Mouse (Mus musculus) forelimb bud, embryonic 11.5 days (tissue): Measurements from ENCODE around the gene Ndel1.
A peak's percentile ranks its signal among the peaks of the same experiment; 100 is the strongest.

ENCODE experiments used
- DNase-seq: peaks from one replicate; pipeline ENCODE4 v3.0.0-alpha.2; 2012; ENCODE audit warnings: low read depth, low spot score

The Ndel1 gene

GRCm38 (mm10) chr11:68893911-68894464 lies 22.3 kb upstream of the Ndel1 start:
- DNase-seq = no peak

GRCm38 (mm10) chr11:68892233-68892832 lies 20.7 kb upstream of the Ndel1 start:
- DNase-seq = no peak

GRCm38 (mm10) chr11:68891823-68892222 lies 20.2 kb upstream of the Ndel1 start:
- DNase-seq = no peak

- no peak for DNase-seq
Observed at GRCm38 (mm10) chr11:68890625-68891024, 19.0 kb upstream of the Ndel1 start.

GRCm38 (mm10) chr11:68888653-68889052 lies 17.0 kb upstream of the Ndel1 start:
- DNase-seq = no peak

- DNase-seq = no peak
Observed at GRCm38 (mm10) chr11:68888253-68888652, 16.6 kb upstream of the Ndel1 start, which contains the start of gene Rnf222. Gene Rnf222, plus strand, starts transcription at chr11:68888553.

- DNase-seq = no peak
Observed at GRCm38 (mm10) chr11:68886091-68886490, 14.4 kb upstream of the Ndel1 start.

GRCm38 (mm10) chr11:68884368-68884767 lies 12.7 kb upstream of the Ndel1 start:
- no peak for DNase-seq

- no peak for DNase-seq
Observed at GRCm38 (mm10) chr11:68883843-68884242, 12.2 kb upstream of the Ndel1 start.

GRCm38 (mm10) chr11:68882107-68882506 lies 10.4 kb upstream of the Ndel1 start:
- no peak for DNase-seq

- no peak for DNase-seq
Observed at GRCm38 (mm10) chr11:68878811-68879210, 7.2 kb upstream of the Ndel1 start.

GRCm38 (mm10) chr11:68874841-68875240 lies 3.2 kb upstream of the Ndel1 start:
- DNase-seq = peak; percentile 70

- no peak for DNase-seq
Observed at GRCm38 (mm10) chr11:68871277-68871676, 381 bp downstream of the Ndel1 start.

GRCm38 (mm10) chr11:68864544-68865189 lies 7.0 kb downstream of the Ndel1 start:
- no peak for DNase-seq

- no peak for DNase-seq
Observed at GRCm38 (mm10) chr11:68863631-68864091, 8.0 kb downstream of the Ndel1 start.

- DNase-seq = no peak
Observed at GRCm38 (mm10) chr11:68862260-68862659, 9.4 kb downstream of the Ndel1 start.

- DNase-seq = no peak
Observed at GRCm38 (mm10) chr11:68859943-68860593, 11.6 kb downstream of the Ndel1 start.

- no peak for DNase-seq
Observed at GRCm38 (mm10) chr11:68857329-68857728, 14.3 kb downstream of the Ndel1 start.

GRCm38 (mm10) chr11:68854621-68855020 lies 17.0 kb downstream of the Ndel1 start:
- DNase-seq = no peak

- DNase-seq = no peak
Observed at GRCm38 (mm10) chr11:68853611-68854401, 17.9 kb downstream of the Ndel1 start.

- peak; percentile 99 for DNase-seq
Observed at GRCm38 (mm10) chr11:68852932-68853409, 18.7 kb downstream of the Ndel1 start.
